Mouse (Mus musculus): ENCODE measurements at regions not wholly inside any gene's neighbourhood (a gene's known extent, or its start where the extent isn't known, plus 50 kb on each side); places are given as distances from the start of the nearest gene placed in this dataset.

DNA sequence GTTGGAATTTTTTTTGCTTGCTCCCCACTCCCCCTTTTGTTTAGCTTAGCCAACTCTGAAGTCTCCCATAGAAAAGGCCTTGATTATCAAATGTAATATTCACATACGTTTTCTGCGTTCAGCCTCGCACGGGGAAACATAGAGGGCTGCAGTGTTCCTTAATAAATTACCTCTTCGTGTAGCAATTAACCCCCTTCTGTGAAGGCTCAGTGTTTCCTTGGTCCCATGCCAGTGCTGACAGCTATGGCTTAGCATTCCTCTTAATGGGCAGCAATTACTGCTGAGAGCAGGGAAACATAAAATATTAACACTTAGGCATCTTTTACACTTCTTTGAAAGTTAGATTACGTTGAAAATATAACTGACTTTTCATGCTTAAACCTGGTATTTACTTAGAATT, 282.9 kb downstream of the Lyplal1 start:
- Histone ChIP-seq H3K27ac (ENCODE audit: insufficient read depth, low read depth, low read length) (no peak overlapping the region), H3K27me3 (replicated peaks; ENCODE audit: control insufficient read depth, insufficient read depth, low read length) (peaks cover 1% of the 10 kb centered on the region; the same call in 1 of the 2 replicates), H3K36me3 (ENCODE audit: control insufficient read depth, insufficient read depth, low read length) (no peaks in the 10 kb centered on the region), H3K4me1 (ENCODE audit: control insufficient read depth, insufficient read depth, low read length) (peaks cover 3% of the 10 kb centered on the region; the same call in 1 of the 2 replicates), H3K4me3 (ENCODE audit: insufficient read depth, low read depth, low read length) (no peak overlapping the region)
- DNase-seq: peak; percentile 43
- TF ChIP-seq POLR2A (IDR thresholded peaks at IDR 0.05; ENCODE audit: low read depth, low read length): no peak
- no peak for TF ChIP-seq CTCF (conservative IDR thresholded peaks at IDR 0.05; ENCODE audit: insufficient read depth, insufficient read length, low read depth, low read length)
- WGBS: 22% methylated on average over 6 of the region's 6 CpGs

GRCm38 (mm10) chr1:185836632-185837281, 280.4 kb downstream of the Lyplal1 start:
- no peak for DNase-seq
- WGBS: 57% methylated on average over 13 of the region's 13 CpGs
- Histone ChIP-seq H3K36me3 (ENCODE audit: control insufficient read depth, insufficient read depth, low read length) (no peaks in the 10 kb centered on the region), H3K27me3 (replicated peaks; ENCODE audit: control insufficient read depth, insufficient read depth, low read length) (peaks cover 1% of the 10 kb centered on the region; the same call in 1 of the 2 replicates), H3K27ac (ENCODE audit: insufficient read depth, low read depth, low read length) (no peak overlapping the region), H3K4me3 (ENCODE audit: insufficient read depth, low read depth, low read length) (no peak overlapping the region), H3K4me1 (ENCODE audit: control insufficient read depth, insufficient read depth, low read length) (peaks cover 3% of the 10 kb centered on the region; the same call in 1 of the 2 replicates)
- no peak for TF ChIP-seq POLR2A (IDR thresholded peaks at IDR 0.05; ENCODE audit: low read depth, low read length)
- no peak for TF ChIP-seq CTCF (conservative IDR thresholded peaks at IDR 0.05; ENCODE audit: insufficient read depth, insufficient read length, low read depth, low read length)

DNA sequence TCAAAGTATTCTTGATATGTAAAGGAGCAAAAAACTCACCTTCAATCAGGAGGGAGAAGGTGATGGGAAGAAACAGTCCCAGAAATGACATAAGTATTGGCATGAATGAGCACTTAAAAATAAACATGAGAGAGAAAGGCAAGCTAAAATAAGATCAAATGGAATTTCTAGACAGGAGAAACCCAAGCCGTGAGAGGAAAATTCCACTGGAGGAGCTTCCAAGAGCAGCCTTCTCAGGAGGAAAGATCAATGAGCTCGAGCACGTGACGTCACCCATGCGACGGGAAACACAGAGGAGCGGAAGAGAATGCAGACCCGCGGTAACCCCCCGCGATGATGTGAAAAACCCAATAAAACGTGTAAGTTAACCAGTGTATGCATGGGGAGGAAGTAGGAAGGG, 274.6 kb downstream of the Lyplal1 start:
- WGBS: 85% methylated on average over 12 of the region's 12 CpGs
- Histone ChIP-seq H3K4me1 (ENCODE audit: control insufficient read depth, insufficient read depth, low read length) (no peaks in the 10 kb centered on the region), H3K36me3 (ENCODE audit: control insufficient read depth, insufficient read depth, low read length) (no peaks in the 10 kb centered on the region), H3K27me3 (replicated peaks; ENCODE audit: control insufficient read depth, insufficient read depth, low read length) (no peaks in the 10 kb centered on the region), H3K4me3 (ENCODE audit: insufficient read depth, low read depth, low read length) (no peak overlapping the region), H3K27ac (ENCODE audit: insufficient read depth, low read depth, low read length) (no peak overlapping the region)
- TF ChIP-seq CTCF (conservative IDR thresholded peaks at IDR 0.05; ENCODE audit: insufficient read depth, insufficient read length, low read depth, low read length) (no peak), POLR2A (IDR thresholded peaks at IDR 0.05; ENCODE audit: low read depth, low read length) (no peak)
- no peak for DNase-seq

DNA sequence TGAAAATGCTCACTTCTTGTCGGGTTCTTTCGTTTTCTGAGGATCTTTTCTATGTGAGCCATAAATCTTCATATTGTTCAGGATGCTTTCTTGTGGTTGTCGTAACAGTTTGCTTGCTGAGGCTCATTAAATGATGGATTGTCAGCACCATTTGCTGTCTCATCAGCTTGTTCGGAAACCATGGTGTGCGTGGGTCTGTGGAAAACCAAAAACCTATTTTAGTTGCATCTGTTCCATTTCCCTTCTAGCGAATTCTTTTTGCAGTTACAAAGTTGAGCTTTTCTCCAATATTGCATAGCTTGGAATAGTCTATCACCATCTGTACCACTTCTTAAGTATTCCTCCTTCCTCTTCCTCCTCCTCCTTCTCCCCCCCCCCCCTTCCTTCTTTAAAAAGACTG, 269.9 kb downstream of the Lyplal1 start:
- WGBS: 72% methylated on average over 6 of the region's 6 CpGs
- no peak for DNase-seq
- Histone ChIP-seq H3K4me3 (ENCODE audit: insufficient read depth, low read depth, low read length) (no peak overlapping the region), H3K36me3 (ENCODE audit: control insufficient read depth, insufficient read depth, low read length) (no peaks in the 10 kb centered on the region), H3K27ac (ENCODE audit: insufficient read depth, low read depth, low read length) (no peak overlapping the region), H3K4me1 (ENCODE audit: control insufficient read depth, insufficient read depth, low read length) (no peaks in the 10 kb centered on the region), H3K27me3 (replicated peaks; ENCODE audit: control insufficient read depth, insufficient read depth, low read length) (no peaks in the 10 kb centered on the region)
- TF ChIP-seq CTCF (conservative IDR thresholded peaks at IDR 0.05; ENCODE audit: insufficient read depth, insufficient read length, low read depth, low read length): no peak
- TF ChIP-seq POLR2A (IDR thresholded peaks at IDR 0.05; ENCODE audit: low read depth, low read length): no peak

- Histone ChIP-seq H3K4me1 (ENCODE audit: control insufficient read depth, insufficient read depth, low read length) (no peaks in the 10 kb centered on the region), H3K4me3 (ENCODE audit: insufficient read depth, low read depth, low read length) (no peak overlapping the region), H3K27ac (ENCODE audit: insufficient read depth, low read depth, low read length) (no peak overlapping the region), H3K27me3 (replicated peaks; ENCODE audit: control insufficient read depth, insufficient read depth, low read length) (no peaks in the 10 kb centered on the region), H3K36me3 (ENCODE audit: control insufficient read depth, insufficient read depth, low read length) (no peaks in the 10 kb centered on the region)
- TF ChIP-seq CTCF (conservative IDR thresholded peaks at IDR 0.05; ENCODE audit: insufficient read depth, insufficient read length, low read depth, low read length): no peak
- no peak for TF ChIP-seq POLR2A (IDR thresholded peaks at IDR 0.05; ENCODE audit: low read depth, low read length)
- no peak for DNase-seq
Measured at GRCm38 (mm10) chr1:185850590-185850989, 266.5 kb downstream of the Lyplal1 start.

DNA sequence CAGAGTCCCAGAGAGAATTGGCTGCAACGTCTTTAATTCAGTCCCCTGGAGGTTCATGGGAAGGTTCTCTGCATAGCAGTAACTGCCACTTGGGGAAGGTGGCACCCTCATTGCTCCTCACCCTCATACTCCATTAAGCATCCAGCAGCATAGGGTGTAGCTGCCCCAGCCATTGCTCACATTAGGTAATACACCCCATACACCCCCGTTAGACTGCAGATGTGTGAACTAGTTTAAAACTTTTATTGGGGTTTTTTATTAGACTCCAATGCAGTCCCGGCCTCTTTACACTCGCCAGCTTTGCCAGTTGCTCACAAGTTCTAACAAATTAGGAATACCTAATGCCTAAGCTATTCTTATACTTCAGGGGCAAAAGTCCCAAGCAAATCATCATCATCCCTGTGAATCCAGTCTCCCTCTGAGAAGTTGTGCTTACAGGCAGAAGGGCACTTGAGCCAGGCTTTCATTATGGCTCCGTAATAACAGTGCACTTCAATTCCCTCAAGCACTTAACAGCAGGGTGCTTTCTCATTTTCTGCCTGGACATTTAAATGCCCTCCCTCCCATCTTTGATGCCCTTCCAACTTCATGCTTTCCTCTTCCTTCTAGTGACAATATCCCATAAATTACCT, 265.7 kb downstream of the Lyplal1 start:
- DNase-seq: no peak
- 53% methylated on average over 5 of the region's 5 CpGs for WGBS
- no peak overlapping the region for H3K4me3 ChIP-seq (ENCODE audit: insufficient read depth, low read depth, low read length)
- TF ChIP-seq CTCF (conservative IDR thresholded peaks at IDR 0.05; ENCODE audit: insufficient read depth, insufficient read length, low read depth, low read length) (no peak), POLR2A (IDR thresholded peaks at IDR 0.05; ENCODE audit: low read depth, low read length) (no peak)
- no peaks in the 10 kb centered on the region for H3K36me3 ChIP-seq (ENCODE audit: control insufficient read depth, insufficient read depth, low read length)
- no peaks in the 10 kb centered on the region for H3K27me3 ChIP-seq (replicated peaks; ENCODE audit: control insufficient read depth, insufficient read depth, low read length)
- H3K4me1 ChIP-seq (ENCODE audit: control insufficient read depth, insufficient read depth, low read length): no peaks in the 10 kb centered on the region
- H3K27ac ChIP-seq (ENCODE audit: insufficient read depth, low read depth, low read length): no peak overlapping the region

DNA sequence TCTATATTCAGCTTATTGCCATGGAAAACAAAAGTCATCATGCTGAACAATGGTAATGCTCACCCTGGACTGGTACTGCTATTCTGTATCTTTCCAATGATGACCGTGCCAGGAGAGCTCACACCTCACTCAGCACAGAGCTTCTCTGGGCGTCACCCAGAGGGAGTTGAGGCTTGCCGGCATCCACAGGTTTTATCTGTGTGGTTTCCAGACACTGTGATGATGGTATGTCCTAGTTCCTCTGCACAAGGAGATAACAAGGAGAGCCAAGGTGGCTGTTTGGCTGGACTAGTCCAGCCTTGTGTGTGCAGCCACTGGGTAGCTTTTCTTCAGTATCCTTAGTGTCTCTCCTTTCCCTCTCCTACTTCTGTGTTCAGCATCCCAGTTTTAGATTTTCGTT, 255.4 kb downstream of the Lyplal1 start:
- no peak for TF ChIP-seq CTCF (conservative IDR thresholded peaks at IDR 0.05; ENCODE audit: insufficient read depth, insufficient read length, low read depth, low read length)
- 88% methylated on average over 4 of the region's 4 CpGs for WGBS
- Histone ChIP-seq H3K36me3 (ENCODE audit: control insufficient read depth, insufficient read depth, low read length) (no peaks in the 10 kb centered on the region), H3K27me3 (replicated peaks; ENCODE audit: control insufficient read depth, insufficient read depth, low read length) (no peaks in the 10 kb centered on the region), H3K4me1 (ENCODE audit: control insufficient read depth, insufficient read depth, low read length) (no peaks in the 10 kb centered on the region), H3K4me3 (ENCODE audit: insufficient read depth, low read depth, low read length) (no peak overlapping the region), H3K27ac (ENCODE audit: insufficient read depth, low read depth, low read length) (no peak overlapping the region)
- DNase-seq: no peak

Data from kidney, adult 2 months (tissue).